9 mouse cellular contexts compared by ENCODE assay signal in genomic region chr2:128862636-128863035, GRCm38 (mm10). TPM values are rescaled to one million over a fixed set of nuclear protein-coding genes. Genes with fewer than 3 reads are reported as not detected.
DNase-seq lines count a peak whose midpoint lies in the region; ATAC-seq and TF ChIP-seq lines count a peak whose summit lies in the region.
"Had no signal": no experiment of that assay in that cellular context is flagged by ENCODE, and none has a peak within 500 bp of the region (broad histone marks: within the 10 kb centered on the region; RNA-seq: fewer than 3 reads in every experiment).

Fbln7 (plus strand) TSS chr2:128862981.

- WGBS in lung, embryonic 14.5 days, result 89% methylated on average over 9 of the region's 9 CpGs
- 94% methylated on average over 9 of the region's 9 CpGs for WGBS in forebrain, embryonic 13.5 days
- 89% methylated on average over 9 of the region's 9 CpGs for WGBS in limb, embryonic 12.5 days
- 92% methylated on average over 9 of the region's 9 CpGs for WGBS in small intestine, adult 2 months

- no peaks in the 10 kb centered on the region; the same call in 1 of the 2 replicates for H3K9me3 ChIP-seq in lung, embryonic 14.5 days (ENCODE audit: low read depth, low read length)
- H3K9me3 ChIP-seq in forebrain, embryonic 13.5 days (replicated peaks), result no peaks in the 10 kb centered on the region
- H3K9me3 ChIP-seq in limb, embryonic 12.5 days, result 0 out of 2 replicates have a peak, but pooled peaks cover 6% of the 10 kb centered on the region

- no peak for ATAC-seq in lung, embryonic 14.5 days (ENCODE audit: insufficient read depth)
- no peak for ATAC-seq in forebrain, embryonic 13.5 days
- no peak for ATAC-seq in limb, embryonic 12.5 days (ENCODE audit: insufficient number of reproducible peaks, insufficient read depth, low FRiP score, low TSS enrichment, low read depth)

- no peak within 1 kb of the TSS for H3K27ac ChIP-seq in lung, embryonic 14.5 days (ENCODE audit: low read depth)
- H3K27ac ChIP-seq in forebrain, embryonic 13.5 days, result no peak within 1 kb of the TSS
- H3K27ac ChIP-seq in limb, embryonic 12.5 days, result no peak within 1 kb of the TSS
- H3K27ac ChIP-seq in small intestine, adult 2 months (ENCODE audit: insufficient read depth, low read depth, low read length), result no peak within 1 kb of the TSS

- H3K4me2 ChIP-seq in lung, embryonic 14.5 days, result peak within 1 kb of the TSS; percentile 95
- H3K4me2 ChIP-seq in forebrain, embryonic 13.5 days, result peak within 1 kb of the TSS; percentile 88
- H3K4me2 ChIP-seq in limb, embryonic 12.5 days, result peak within 1 kb of the TSS; percentile 97

- H3K27me3 ChIP-seq in lung, embryonic 14.5 days (ENCODE audit: insufficient read depth, low read length), result peaks cover 9% of the 10 kb centered on the region; the same call in 1 of the 2 replicates
- H3K27me3 ChIP-seq in forebrain, embryonic 13.5 days, result peaks cover 12% of the 10 kb centered on the region
- peaks cover 18% of the 10 kb centered on the region for H3K27me3 ChIP-seq in limb, embryonic 12.5 days
- peaks cover 9% of the 10 kb centered on the region for H3K27me3 ChIP-seq in small intestine, adult 2 months (ENCODE audit: control insufficient read depth, insufficient read depth, low read length)

- peak within 1 kb of the TSS; percentile 51 for H3K4me3 ChIP-seq in lung, embryonic 14.5 days (ENCODE audit: low read depth, low read length)
- H3K4me3 ChIP-seq in forebrain, embryonic 13.5 days, result peak within 1 kb of the TSS; percentile 48
- H3K4me3 ChIP-seq in limb, embryonic 12.5 days (replicated peaks), result peak within 1 kb of the TSS; percentile 55
- peak within 1 kb of the TSS; percentile 55 for H3K4me3 ChIP-seq in small intestine, adult 2 months (ENCODE audit: low read depth, low read length)

- TF ChIP-seq CTCF in lung, embryonic 14.5 days (IDR thresholded peaks at IDR 0.05; ENCODE audit: low read depth), result no peak
- no peak for TF ChIP-seq CTCF in small intestine, adult 2 months (IDR thresholded peaks at IDR 0.05; ENCODE audit: extremely low read depth, insufficient read length, insufficient replicate concordance, low read depth, low read length)

- no peaks in the 10 kb centered on the region for H3K4me1 ChIP-seq in lung, embryonic 14.5 days (ENCODE audit: insufficient read depth)
- peaks cover 16% of the 10 kb centered on the region for H3K4me1 ChIP-seq in forebrain, embryonic 13.5 days
- H3K4me1 ChIP-seq in limb, embryonic 12.5 days (replicated peaks), result no peaks in the 10 kb centered on the region
- no peaks in the 10 kb centered on the region for H3K4me1 ChIP-seq in small intestine, adult 2 months (ENCODE audit: control insufficient read depth, insufficient read depth, insufficient read length, low read length)

- peak within 1 kb of the TSS; percentile 57 for H3K9ac ChIP-seq in lung, embryonic 14.5 days
- H3K9ac ChIP-seq in forebrain, embryonic 13.5 days, result peak within 1 kb of the TSS; percentile 61
- H3K9ac ChIP-seq in limb, embryonic 12.5 days (replicated peaks), result peak within 1 kb of the TSS; percentile 66

- no peak for DNase-seq in lung, embryonic 14.5 days
- no peak for DNase-seq in lung, postnatal 10 days
- DNase-seq in embryo, embryonic 11 days, result no peak
- DNase-seq in cerebellum, adult 8-10 months, result no peak
- DNase-seq in cerebellum, adult 11 months, result no peak
- DNase-seq: kidney, adult 9 months had no signal

- H3K36me3 ChIP-seq in lung, embryonic 14.5 days (ENCODE audit: insufficient read depth), result no peaks in the 10 kb centered on the region
- no peaks in the 10 kb centered on the region for H3K36me3 ChIP-seq in forebrain, embryonic 13.5 days (ENCODE audit: poor library complexity, severe bottlenecking)
- H3K36me3 ChIP-seq in limb, embryonic 12.5 days, result no peaks in the 10 kb centered on the region
- H3K36me3 ChIP-seq in small intestine, adult 2 months (ENCODE audit: control insufficient read depth, insufficient read depth, low read length), result no peaks in the 10 kb centered on the region

- no peak for TF ChIP-seq POLR2A in small intestine, adult 2 months (IDR thresholded peaks at IDR 0.05; ENCODE audit: low read depth, low read length)

RNA-seq across cellular contexts. Expression of gene Fbln7, which starts in this region (rescaled TPM):
- polyA plus RNA-seq in lung, embryonic 14.5 days (2014; fragmentation: Nextera tagmentation; extraction: Ambion mirVana), result 7.5 and 9.1 TPM in 2 replicates
- 1.4 and 1.8 TPM in 2 replicates for polyA plus RNA-seq in forebrain, embryonic 13.5 days (2015; fragmentation: Nextera tagmentation; extraction: Ambion mirVana)
- 2.3 and 3.0 TPM in 2 replicates for polyA plus RNA-seq in limb, embryonic 12.5 days (2016; fragmentation: Nextera tagmentation; extraction: Ambion mirVana)
- polyA plus RNA-seq in small intestine, adult 2 months (2012; rRNA removed), result 1.8 and 3.9 TPM in 2 replicates
